Mouse (Mus musculus): Measurements from ENCODE around the gene Samsn1. TPM values are rescaled to one million over a fixed set of nuclear protein-coding genes. Genes with fewer than 3 reads are reported as not detected.

Samsn1 gene
- polyA plus RNA-seq, 1 experiment from 2014 or later: 1.3 TPM

GRCm38 (mm10) chr16:75926511-75926910, 95.6 kb downstream of the Samsn1 start:
- no peaks in the 10 kb centered on the region for H3K9me3 ChIP-seq
- no peak overlapping the region for H3K4me3 ChIP-seq
- WGBS: 74% methylated on average over 2 of the region's 2 CpGs
- no peak overlapping the region for H3K4me2 ChIP-seq
- H3K27ac ChIP-seq: no peak overlapping the region
- H3K36me3 ChIP-seq (replicated peaks): no peaks in the 10 kb centered on the region
- no peak overlapping the region for H3K9ac ChIP-seq
- H3K27me3 ChIP-seq (replicated peaks): no peaks in the 10 kb centered on the region
- no peak for ATAC-seq (replicated peaks)
- H3K4me1 ChIP-seq: no peaks in the 10 kb centered on the region

GRCm38 (mm10) chr16:75920870-75921269, 101.2 kb downstream of the Samsn1 start:
- no peak overlapping the region for H3K4me3 ChIP-seq
- H3K27me3 ChIP-seq (replicated peaks): no peaks in the 10 kb centered on the region
- H3K4me1 ChIP-seq: no peaks in the 10 kb centered on the region
- no peak overlapping the region for H3K4me2 ChIP-seq
- WGBS: 83% methylated on average over 4 of the region's 4 CpGs
- H3K27ac ChIP-seq: no peak overlapping the region
- no peaks in the 10 kb centered on the region for H3K9me3 ChIP-seq
- no peaks in the 10 kb centered on the region for H3K36me3 ChIP-seq (replicated peaks)
- H3K9ac ChIP-seq: no peak overlapping the region
- no peak for ATAC-seq (replicated peaks)

GRCm38 (mm10) chr16:75919298-75919697, 102.8 kb downstream of the Samsn1 start:
- H3K4me2 ChIP-seq: no peak overlapping the region
- H3K36me3 ChIP-seq (replicated peaks): no peaks in the 10 kb centered on the region
- no peak overlapping the region for H3K27ac ChIP-seq
- no peak for ATAC-seq (replicated peaks)
- no peak overlapping the region for H3K4me3 ChIP-seq
- H3K9me3 ChIP-seq: no peaks in the 10 kb centered on the region
- 88% methylated on average over 4 of the region's 4 CpGs for WGBS
- H3K9ac ChIP-seq: no peak overlapping the region
- no peaks in the 10 kb centered on the region for H3K27me3 ChIP-seq (replicated peaks)
- H3K4me1 ChIP-seq: no peaks in the 10 kb centered on the region

GRCm38 (mm10) chr16:75917712-75918111, 104.4 kb downstream of the Samsn1 start:
- H3K9me3 ChIP-seq: no peaks in the 10 kb centered on the region
- H3K4me2 ChIP-seq: no peak overlapping the region
- H3K36me3 ChIP-seq (replicated peaks): no peaks in the 10 kb centered on the region
- H3K4me1 ChIP-seq: no peaks in the 10 kb centered on the region
- H3K27ac ChIP-seq: no peak overlapping the region
- ATAC-seq (replicated peaks): no peak
- 90% methylated on average over 5 of the region's 5 CpGs for WGBS
- H3K4me3 ChIP-seq: no peak overlapping the region
- no peak overlapping the region for H3K9ac ChIP-seq
- H3K27me3 ChIP-seq (replicated peaks): no peaks in the 10 kb centered on the region

GRCm38 (mm10) chr16:75912051-75912450, 110.0 kb downstream of the Samsn1 start:
- Histone ChIP-seq H3K4me1 (no peaks in the 10 kb centered on the region), H3K4me2 (no peak overlapping the region), H3K9me3 (no peaks in the 10 kb centered on the region), H3K27me3 (replicated peaks) (no peaks in the 10 kb centered on the region), H3K4me3 (no peak overlapping the region), H3K27ac (no peak overlapping the region), H3K36me3 (replicated peaks) (no peaks in the 10 kb centered on the region), H3K9ac (no peak overlapping the region)
- WGBS: 91% methylated on average over 5 of the region's 5 CpGs
- ATAC-seq (replicated peaks): no peak

GRCm38 (mm10) chr16:75908635-75909494, 113.2 kb downstream of the Samsn1 start:
- WGBS: 80% methylated on average over 8 of the region's 8 CpGs

GRCm38 (mm10) chr16:75906790-75907189, 115.3 kb downstream of the Samsn1 start:
- Histone ChIP-seq H3K4me1 (no peaks in the 10 kb centered on the region), H3K9me3 (no peaks in the 10 kb centered on the region), H3K4me3 (no peak overlapping the region), H3K4me2 (no peak overlapping the region), H3K36me3 (replicated peaks) (no peaks in the 10 kb centered on the region), H3K27me3 (replicated peaks) (no peaks in the 10 kb centered on the region), H3K27ac (no peak overlapping the region), H3K9ac (no peak overlapping the region)
- 82% methylated on average over 2 of the region's 2 CpGs for WGBS
- no peak for ATAC-seq (replicated peaks)

More at GRCm38 (mm10) chr16:75908635-75909494, 113.2 kb downstream of the Samsn1 start:
- no peaks in the 10 kb centered on the region for H3K4me1 ChIP-seq
- H3K4me3 ChIP-seq: no peak overlapping the region
- no peak for ATAC-seq (replicated peaks)
- no peaks in the 10 kb centered on the region for H3K27me3 ChIP-seq (replicated peaks)
- H3K36me3 ChIP-seq (replicated peaks): no peaks in the 10 kb centered on the region
- H3K27ac ChIP-seq: no peak overlapping the region
- no peak overlapping the region for H3K9ac ChIP-seq
- no peaks in the 10 kb centered on the region for H3K9me3 ChIP-seq
- no peak overlapping the region for H3K4me2 ChIP-seq

- H3K9ac ChIP-seq: no peak overlapping the region
- H3K9me3 ChIP-seq: no peaks in the 10 kb centered on the region
- no peak overlapping the region for H3K4me3 ChIP-seq
- ATAC-seq (replicated peaks): no peak
- WGBS: 85% methylated on average over 1 of the region's 1 CpGs
- no peak overlapping the region for H3K4me2 ChIP-seq
- no peaks in the 10 kb centered on the region for H3K4me1 ChIP-seq
- H3K27me3 ChIP-seq (replicated peaks): no peaks in the 10 kb centered on the region
- H3K27ac ChIP-seq: no peak overlapping the region
- no peaks in the 10 kb centered on the region for H3K36me3 ChIP-seq (replicated peaks)
These were observed 115.8 kb downstream of the Samsn1 start for GRCm38 (mm10) chr16:75906260-75906659.

GRCm38 (mm10) chr16:75905324-75905723, 116.8 kb downstream of the Samsn1 start:
- Histone ChIP-seq H3K9ac (no peak overlapping the region), H3K27me3 (replicated peaks) (no peaks in the 10 kb centered on the region), H3K36me3 (replicated peaks) (no peaks in the 10 kb centered on the region), H3K9me3 (no peaks in the 10 kb centered on the region), H3K27ac (no peak overlapping the region), H3K4me1 (no peaks in the 10 kb centered on the region), H3K4me2 (no peak overlapping the region), H3K4me3 (no peak overlapping the region)
- no peak for ATAC-seq (replicated peaks)
- WGBS: 71% methylated on average over 1 of the region's 1 CpGs

GRCm38 (mm10) chr16:75904072-75904471, 118.0 kb downstream of the Samsn1 start:
- H3K4me2 ChIP-seq: no peak overlapping the region
- H3K36me3 ChIP-seq (replicated peaks): no peaks in the 10 kb centered on the region
- H3K4me1 ChIP-seq: no peaks in the 10 kb centered on the region
- H3K27ac ChIP-seq: no peak overlapping the region
- no peaks in the 10 kb centered on the region for H3K27me3 ChIP-seq (replicated peaks)
- no peak overlapping the region for H3K4me3 ChIP-seq
- no peak; the same call in 1 of the 2 replicates for ATAC-seq (replicated peaks)
- no peaks in the 10 kb centered on the region for H3K9me3 ChIP-seq
- WGBS: 62% methylated on average over 4 of the region's 4 CpGs
- H3K9ac ChIP-seq: no peak overlapping the region

- no peak overlapping the region for H3K9ac ChIP-seq
- no peak overlapping the region for H3K27ac ChIP-seq
- H3K4me3 ChIP-seq: no peak overlapping the region
- 88% methylated on average over 3 of the region's 3 CpGs for WGBS
- no peak for ATAC-seq (replicated peaks)
- no peaks in the 10 kb centered on the region for H3K27me3 ChIP-seq (replicated peaks)
- no peaks in the 10 kb centered on the region for H3K9me3 ChIP-seq
- no peak overlapping the region for H3K4me2 ChIP-seq
- no peaks in the 10 kb centered on the region for H3K4me1 ChIP-seq
- H3K36me3 ChIP-seq (replicated peaks): no peaks in the 10 kb centered on the region
These were observed 119.1 kb downstream of the Samsn1 start for GRCm38 (mm10) chr16:75903028-75903427.

GRCm38 (mm10) chr16:75899885-75900620, 122.0 kb downstream of the Samsn1 start:
- Histone ChIP-seq H3K27me3 (replicated peaks) (no peaks in the 10 kb centered on the region), H3K36me3 (replicated peaks) (no peaks in the 10 kb centered on the region), H3K4me3 (no peak overlapping the region), H3K9me3 (no peaks in the 10 kb centered on the region), H3K4me1 (no peaks in the 10 kb centered on the region), H3K9ac (no peak overlapping the region), H3K27ac (no peak overlapping the region), H3K4me2 (no peak overlapping the region)
- ATAC-seq (replicated peaks): no peak
- 90% methylated on average over 3 of the region's 3 CpGs for WGBS
